Mouse (Mus musculus): ENCODE results near the gene Trpm4.

GRCm38 (mm10) chr7:45297563-45297962 is 36.0 kb downstream of the Trpm4 start:
- TF ChIP-seq POLR2A (IDR thresholded peaks at IDR 0.05; ENCODE audit: insufficient read depth, low read length), result no peak
- no peak for TF ChIP-seq CTCF (IDR thresholded peaks at IDR 0.05; ENCODE audit: low read depth, low read length)
- no peak for TF ChIP-seq EP300 (IDR thresholded peaks at IDR 0.05; ENCODE audit: insufficient read depth, low read depth, low read length)

All from ES-Bruce4 (cell line).